Mouse (Mus musculus) lung, postnatal 14 days (tissue): ENCODE measurements at regions not wholly inside any gene's neighbourhood (a gene's known extent, or its start where the extent isn't known, plus 50 kb on each side); places are given as distances from the start of the nearest gene placed in this dataset.
A peak's percentile ranks its signal among the peaks of the same experiment; 100 is the strongest.
"Not testable (repeated sequence)": the region's sequence is repeated elsewhere in the genome, so short reads cannot be mapped to it uniquely, and the experiment has no call there.

Experiments
- DNase-seq: peaks from one replicate; pipeline ENCODE4 v3.0.0; 2021

GRCm38 (mm10) chr15:93189266-93189855, 85.6 kb downstream of the Gxylt1 start:
- no peak for DNase-seq

DNA sequence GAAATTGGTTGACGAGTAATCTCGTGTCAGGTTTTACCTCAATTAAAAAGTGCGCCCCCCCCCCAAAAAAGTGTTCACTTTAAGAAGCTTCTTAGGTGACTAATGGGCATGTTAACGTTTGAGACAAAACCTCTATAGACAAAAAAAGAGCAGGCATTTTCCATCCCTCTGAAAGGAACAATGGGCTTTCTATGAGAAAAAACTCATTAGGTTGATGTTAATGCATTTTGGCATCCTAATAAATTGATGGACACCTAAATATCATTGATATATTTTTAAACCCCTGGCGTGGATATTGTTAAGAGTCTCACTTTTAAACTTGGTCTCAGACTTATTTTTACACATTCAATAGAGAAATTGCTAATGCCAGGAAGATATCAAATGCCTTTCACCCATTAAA, 98.8 kb downstream of the Gxylt1 start:
- DNase-seq: no peak

DNA sequence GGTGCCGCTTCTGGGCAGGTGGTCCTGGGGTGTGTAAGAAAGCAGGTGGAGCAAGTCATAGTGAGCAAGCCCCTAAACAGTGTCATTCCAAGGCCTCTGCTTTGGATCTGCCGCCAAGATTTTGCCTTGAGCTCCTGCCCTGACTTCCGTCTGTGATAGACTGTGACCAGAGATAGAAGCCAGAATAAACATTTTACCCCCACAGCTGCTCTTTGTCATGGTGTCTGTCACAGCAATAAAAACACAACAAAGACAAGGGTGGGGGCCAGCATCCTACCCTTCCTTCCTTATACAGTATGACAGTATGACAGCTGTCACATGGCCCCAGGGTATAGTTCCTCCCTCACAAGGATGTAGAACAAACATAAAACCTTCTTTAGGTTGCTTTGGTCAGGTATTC, 106.2 kb downstream of the Gxylt1 start:
- no peak for DNase-seq

DNA sequence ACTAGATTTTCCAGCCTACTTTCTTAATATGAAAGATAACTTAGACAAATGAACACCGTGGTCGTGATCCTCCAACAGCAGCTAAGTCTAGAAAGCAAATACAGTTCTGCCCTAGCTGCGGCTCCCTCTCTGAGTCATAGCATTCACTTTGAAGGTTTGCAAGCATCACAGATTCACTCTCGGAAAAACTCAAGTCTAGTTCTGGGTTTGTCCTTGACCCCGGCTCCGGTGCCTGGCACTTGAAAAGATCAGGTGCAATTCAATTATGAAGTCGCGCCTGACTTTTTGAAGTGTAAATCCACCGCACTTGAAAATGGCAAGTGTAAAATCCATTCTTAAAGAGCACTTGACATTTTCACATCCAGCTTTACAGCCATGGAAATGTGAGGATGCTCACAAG, 107.5 kb downstream of the Gxylt1 start:
- no peak for DNase-seq

DNA sequence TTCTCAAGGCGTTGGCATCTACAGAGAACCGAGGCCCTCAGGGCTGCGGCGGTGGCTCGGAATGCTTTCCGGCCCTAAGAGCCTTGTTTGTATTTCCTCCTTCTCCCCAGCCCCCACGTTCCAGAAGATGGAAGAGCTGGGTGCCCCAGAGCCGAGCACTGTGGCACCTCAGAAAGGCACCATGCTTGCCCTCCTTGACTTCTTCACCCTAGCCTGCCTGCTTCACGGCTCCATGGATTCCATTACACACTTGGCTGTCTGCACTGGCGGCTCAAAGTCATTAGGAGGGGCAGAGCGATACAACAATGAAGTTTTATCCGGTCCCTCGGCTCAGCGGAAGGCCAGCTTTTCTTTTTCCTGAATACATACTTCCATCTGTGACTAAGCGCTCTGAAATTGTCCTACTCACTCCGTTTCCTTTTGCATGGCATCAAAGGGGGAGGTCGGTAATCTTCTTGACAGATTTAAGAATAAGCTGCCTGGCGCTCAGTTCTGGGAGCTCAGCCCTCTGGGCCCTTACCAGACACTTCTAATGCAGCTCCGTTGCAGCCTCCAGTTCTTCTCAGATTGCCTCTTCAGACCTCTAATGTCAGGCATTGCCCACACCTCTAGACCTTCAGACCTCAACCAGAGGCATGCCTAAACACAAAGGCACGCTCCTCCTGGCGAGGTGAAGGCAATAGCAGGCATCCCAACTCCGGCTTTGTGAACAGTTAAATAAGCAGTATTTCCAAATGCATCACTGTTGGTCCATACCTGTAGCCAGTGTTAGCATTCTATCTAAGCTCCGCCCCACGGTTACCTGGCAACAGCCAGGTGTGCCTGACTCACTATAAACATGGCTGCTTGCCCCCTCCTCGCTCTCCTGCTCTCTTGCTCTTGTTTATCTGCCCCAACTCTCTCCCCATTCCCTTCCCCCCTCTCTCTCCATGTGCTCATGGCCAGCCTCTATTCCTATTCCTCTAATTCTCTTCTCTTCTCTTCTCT, 112.8 kb downstream of the Gxylt1 start:
- peak; percentile 5 for DNase-seq

DNA sequence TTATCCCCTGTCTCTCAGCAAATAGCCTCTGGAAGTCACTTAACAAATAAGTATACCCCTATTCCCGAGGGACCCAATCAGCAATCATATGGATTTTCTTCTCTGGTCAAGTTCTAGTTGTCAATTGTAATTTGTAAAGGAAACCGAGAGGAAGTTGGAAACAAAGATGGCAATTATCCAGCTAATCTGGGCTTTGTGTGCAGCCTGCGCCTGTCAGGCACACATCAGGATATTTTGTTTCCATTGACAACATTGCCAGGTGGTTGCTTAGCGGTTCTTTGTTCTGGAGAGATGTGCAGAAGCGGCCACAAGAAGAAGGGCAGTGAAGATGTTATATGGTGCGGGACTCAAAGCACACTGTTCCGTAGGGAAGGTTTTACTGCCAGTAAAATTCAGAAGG, 113.7 kb downstream of the Gxylt1 start:
- no peak for DNase-seq

- no peak for DNase-seq
These were observed 119.2 kb downstream of the Gxylt1 start for GRCm38 (mm10) chr15:93155756-93156155.

- DNase-seq: no peak
These were observed 121.0 kb downstream of the Gxylt1 start for GRCm38 (mm10) chr15:93154022-93154421.

- DNase-seq: no peak
These were observed 130.1 kb downstream of the Gxylt1 start for GRCm38 (mm10) chr15:93144899-93145298.

DNA sequence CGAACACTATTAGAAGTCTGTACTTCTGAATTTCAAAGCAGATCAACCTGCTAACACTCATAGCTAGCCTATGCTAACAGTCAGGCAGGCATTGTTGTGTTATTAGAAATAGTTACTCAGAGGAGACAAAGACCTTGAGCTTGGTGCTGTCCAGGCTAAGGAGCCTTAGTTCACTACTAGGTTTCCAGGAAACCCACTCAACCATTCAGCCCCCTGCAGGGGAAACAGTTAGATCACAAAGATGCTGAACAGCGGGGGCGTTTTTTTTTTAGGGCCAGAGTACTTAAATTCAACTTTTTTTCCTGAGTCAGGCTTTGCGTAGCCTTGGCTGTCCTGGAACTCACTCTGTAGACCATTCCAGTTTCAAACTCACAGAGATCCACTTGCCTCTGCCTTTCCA, 130.7 kb downstream of the Gxylt1 start:
- no peak for DNase-seq

GRCm38 (mm10) chr15:93133379-93133778, 141.6 kb downstream of the Gxylt1 start:
- DNase-seq: no peak

DNA sequence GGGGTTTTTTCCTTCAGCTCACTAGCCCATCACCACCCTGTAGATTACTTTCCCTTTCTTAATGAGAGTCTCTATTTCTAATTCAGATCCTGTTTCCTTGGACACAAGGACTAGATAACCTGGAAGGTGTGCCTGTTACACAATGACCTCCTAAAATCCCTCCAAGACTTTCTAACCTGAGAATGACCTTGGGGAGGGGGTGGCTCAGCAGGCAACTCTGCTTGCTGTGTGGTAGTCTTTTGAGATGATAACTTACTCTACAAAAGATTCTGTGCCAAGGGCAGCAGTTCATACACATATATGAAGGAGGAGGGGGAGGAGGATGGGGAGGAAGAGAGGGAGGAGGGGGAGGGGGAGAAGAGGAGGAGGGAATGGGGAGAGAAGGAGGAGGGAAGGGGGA, 143.9 kb downstream of the Gxylt1 start:
- DNase-seq: no peak

- DNase-seq: no peak
These were observed 149.7 kb downstream of the Gxylt1 start for GRCm38 (mm10) chr15:93125261-93125660.

DNA sequence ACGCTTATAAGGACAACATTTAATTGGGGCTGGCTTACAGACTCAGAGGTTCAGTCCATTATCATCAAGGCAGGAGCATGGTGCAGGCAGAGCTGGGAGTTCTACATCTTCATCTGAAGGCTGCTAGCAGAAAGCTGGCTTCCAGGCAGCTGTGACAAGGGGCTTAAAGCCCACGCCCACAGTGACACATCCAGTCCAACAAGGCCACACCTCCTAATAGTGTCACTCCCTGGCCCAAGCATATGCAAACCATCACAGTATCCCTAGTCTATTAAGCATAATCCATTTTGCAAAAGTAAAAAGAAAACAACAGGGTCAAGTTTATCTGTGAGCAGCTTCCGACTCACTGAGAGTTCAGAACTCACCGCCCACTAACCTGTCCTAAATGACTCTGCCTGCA, 153.8 kb downstream of the Gxylt1 start:
- DNase-seq: no peak

GRCm38 (mm10) chr15:93117806-93118205, 157.2 kb downstream of the Gxylt1 start:
- DNase-seq: not testable (repeated sequence)

DNA sequence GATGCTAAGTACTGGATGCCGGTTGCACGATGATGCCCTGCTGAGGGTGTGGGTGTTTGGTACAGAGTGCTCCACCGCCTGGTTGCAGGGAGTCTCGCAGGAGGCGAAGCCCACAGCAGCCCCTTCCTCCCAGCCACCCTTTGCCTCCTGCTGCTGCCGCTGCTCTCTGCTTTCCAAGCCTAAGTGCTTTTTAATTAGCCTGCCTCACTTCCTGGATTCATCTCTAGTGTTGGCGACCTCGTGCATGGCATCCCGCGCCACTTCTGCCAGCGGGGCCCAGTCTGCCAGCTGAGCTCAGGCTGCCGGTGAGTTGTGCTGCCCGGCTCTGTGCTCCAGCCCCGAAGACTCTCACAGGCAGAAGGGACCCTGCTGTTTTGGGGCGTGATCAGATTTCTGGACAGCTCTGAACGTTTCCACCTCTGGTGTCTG, 159.3 kb downstream of the Gxylt1 start:
- no peak for DNase-seq

GRCm38 (mm10) chr15:93104936-93105335, 170.0 kb downstream of the Gxylt1 start:
- DNase-seq: no peak

DNA sequence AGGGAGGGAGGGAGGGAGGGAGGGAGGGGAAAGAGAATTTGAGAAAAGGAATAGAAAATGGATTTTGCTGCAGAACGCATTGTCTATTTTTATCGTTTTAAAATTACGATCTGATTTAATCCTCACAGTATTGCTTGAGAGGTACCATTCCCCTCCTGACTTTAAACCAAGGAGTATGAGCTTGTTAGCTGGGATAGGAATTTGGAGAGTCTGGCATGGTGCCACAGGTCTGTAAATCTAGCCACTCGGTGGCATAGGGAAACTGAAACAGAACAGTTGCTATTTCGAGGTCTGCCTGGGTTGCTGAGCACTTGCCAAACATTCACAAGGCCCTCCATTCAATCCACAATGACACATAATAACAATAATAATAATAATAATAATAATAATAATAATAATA, 171.6 kb downstream of the Gxylt1 start:
- peak; percentile 29 for DNase-seq

DNA sequence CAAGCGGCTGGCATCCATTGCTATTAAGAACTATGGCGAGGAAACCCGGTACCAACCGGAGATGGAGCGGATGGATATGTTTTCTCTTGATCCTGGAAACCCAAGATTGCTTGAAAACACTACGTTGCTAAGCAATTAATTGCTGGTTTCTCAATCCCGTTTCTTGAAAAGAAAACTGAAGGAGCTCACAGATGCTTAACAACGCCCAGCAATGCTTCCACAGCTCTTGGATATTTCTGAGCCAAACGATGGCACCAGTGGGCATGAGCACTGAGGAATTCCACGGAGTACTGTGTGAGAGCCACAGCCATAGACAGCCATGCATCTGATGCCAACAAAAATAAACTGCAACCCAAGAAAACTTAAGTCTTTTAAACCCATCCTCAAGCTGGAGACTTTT, 173.1 kb downstream of the Gxylt1 start:
- no peak for DNase-seq

DNA sequence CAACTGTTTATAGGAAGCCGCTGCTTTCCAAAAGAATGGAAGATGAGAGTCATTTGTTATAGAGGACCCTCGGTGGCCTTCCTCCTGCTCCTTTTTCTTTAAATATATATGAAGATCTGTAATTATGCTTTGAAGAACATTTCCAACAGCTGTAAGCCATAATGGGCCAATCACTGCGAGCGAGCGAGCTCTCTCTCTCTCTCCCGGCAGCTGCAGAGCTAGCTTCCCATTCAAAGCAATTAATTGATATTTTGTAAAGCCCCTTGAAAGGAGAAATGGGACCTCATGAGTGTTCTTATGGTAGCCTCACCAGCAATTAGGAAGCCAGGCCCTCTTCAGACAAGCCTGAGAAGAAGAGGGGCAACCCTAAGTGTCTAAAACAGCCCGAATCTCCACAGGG, 174.1 kb downstream of the Gxylt1 start:
- no peak for DNase-seq

DNA sequence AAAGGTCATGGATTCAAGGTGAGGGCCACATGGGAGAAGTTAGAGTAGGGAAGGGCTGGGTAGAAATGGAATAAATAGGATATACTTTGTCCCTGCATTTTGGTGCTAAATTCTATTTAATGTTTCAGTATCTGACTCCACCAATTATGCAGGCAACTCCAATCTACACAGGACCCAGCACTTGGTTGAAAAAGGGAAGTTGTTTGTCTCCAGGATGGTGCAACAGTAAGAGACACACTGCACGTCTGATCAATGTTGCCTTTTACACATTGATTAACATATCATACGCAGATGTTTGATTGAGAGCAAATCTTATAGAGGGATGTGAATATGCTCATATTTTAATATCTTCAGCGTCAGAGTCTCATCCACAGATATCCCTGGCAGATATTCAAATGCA, 175.1 kb downstream of the Gxylt1 start:
- no peak for DNase-seq

DNA sequence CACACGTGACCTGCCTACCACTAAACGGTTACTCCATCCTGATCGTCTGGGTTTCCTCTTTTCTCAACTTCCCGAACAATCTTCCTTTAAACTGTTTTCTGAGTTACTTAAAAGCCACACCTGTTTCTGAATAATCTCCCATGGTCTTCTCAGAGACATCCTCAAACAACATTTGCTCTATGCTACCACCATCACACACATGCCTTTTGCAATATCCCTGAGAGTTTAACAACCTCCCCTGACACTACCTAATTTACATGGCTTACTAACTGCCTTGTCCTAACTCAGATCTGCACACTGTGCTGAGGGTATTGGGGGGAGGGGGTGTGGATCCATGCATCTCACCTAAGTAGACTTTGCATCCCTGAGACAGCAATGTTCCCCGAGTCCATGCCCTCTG, 178.6 kb downstream of the Gxylt1 start:
- no peak for DNase-seq

GRCm38 (mm10) chr15:93095224-93095623, 179.8 kb downstream of the Gxylt1 start:
- DNase-seq: no peak
